Mouse (Mus musculus) adrenal gland, adult 18-20 months (tissue): ENCODE measurements around the gene Krtap28-10. TPM values are rescaled to one million over a fixed set of nuclear protein-coding genes. Genes with fewer than 3 reads are reported as not detected.
"Not testable (repeated sequence)": the region's sequence is repeated elsewhere in the genome, so short reads cannot be mapped to it uniquely, and the experiment has no call there.

Source experiments
- DNase-seq, 2 experiments: peaks; one replicate each; pipeline ENCODE4 v3.0.0; 2021 to 2022; ENCODE audit warnings: low spot score in 2 of 2
- total RNA-seq, 2 experiments: library from RNA; stranded (reverse); gene quantifications; 1 replicate in 1 of 2; 2 replicates in 1 of 2; pipeline ENCODE4 v1.2.3; 2021

The Krtap28-10 gene
- total RNA-seq, 2 experiments from 2014 or later, result not detected

GRCm38 (mm10) chr1:83015329-83015879 is 26.9 kb downstream of the Krtap28-10 start:
- DNase-seq, result no peak

GRCm38 (mm10) chr1:83014477-83014876 is 27.8 kb downstream of the Krtap28-10 start:
- DNase-seq, result no peak

DNA sequence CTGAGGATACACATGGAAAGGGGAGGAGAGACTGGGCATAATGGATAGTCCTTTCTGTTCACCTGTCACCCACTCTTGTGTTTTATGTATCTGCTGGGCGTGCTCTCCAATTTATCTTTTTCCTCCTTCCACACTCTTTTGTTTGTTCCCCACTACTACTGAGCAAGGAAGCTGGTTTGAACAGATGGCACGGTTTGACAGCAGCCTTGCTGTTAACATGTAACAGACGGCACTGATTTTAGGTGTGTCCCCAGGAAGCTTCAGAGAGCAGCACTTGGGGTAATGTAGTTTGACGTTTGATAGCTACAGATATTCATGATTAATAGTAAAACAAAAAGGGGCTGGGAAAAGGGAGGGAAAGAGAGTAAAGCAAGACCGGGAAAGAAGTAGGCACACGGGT is 34.8 kb downstream of the Krtap28-10 start:
- DNase-seq, result no peak

- no peak for DNase-seq
Measured at GRCm38 (mm10) chr1:83006218-83007179, 35.8 kb downstream of the Krtap28-10 start.

- not testable (repeated sequence) for DNase-seq
Measured at GRCm38 (mm10) chr1:83000306-83000705, 42.0 kb downstream of the Krtap28-10 start, which contains the start of gene Gm47959. TSS of gene Gm47959 (plus strand) at chr1:83000548.

DNA sequence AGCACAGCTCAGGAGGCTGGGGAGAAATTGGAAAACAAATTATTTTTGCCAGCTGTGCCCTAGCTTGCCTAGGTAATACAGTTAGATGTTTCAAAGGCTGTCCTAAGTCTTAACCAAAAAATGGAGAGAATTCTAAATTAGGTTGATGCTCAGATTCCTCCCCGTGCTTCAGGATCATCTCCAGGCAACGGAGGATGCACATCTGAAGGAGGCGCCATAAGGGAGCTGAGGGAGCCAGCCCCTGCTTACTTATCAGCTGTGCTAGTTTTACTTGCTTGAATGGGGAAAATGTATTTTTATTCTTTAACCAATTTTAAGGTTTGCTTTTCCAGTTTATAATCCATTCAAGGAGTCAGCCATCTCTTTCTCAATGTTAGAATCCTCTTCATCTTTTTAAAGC is 48.3 kb downstream of the Krtap28-10 start:
- DNase-seq, result no peak

DNA sequence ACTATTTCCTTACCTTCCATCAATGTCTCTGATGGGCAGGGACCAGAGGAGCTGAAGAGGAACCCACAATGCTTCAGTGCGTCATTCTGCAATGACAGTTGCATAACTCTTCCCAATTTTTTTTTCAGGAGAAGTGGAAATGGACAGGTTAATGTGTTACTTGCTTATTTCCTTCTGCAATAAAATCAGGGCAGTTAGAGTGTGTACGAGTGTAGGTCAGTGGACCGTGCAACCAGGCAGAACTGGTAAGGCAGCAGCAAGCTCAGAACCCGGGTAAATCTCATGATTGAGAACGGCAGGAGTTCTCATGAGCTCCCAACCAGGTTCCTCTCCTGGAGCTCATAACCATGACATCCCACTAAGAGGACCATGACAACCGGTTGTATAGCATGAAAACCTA is 50.2 kb downstream of the Krtap28-10 start:
- DNase-seq, result no peak

DNA sequence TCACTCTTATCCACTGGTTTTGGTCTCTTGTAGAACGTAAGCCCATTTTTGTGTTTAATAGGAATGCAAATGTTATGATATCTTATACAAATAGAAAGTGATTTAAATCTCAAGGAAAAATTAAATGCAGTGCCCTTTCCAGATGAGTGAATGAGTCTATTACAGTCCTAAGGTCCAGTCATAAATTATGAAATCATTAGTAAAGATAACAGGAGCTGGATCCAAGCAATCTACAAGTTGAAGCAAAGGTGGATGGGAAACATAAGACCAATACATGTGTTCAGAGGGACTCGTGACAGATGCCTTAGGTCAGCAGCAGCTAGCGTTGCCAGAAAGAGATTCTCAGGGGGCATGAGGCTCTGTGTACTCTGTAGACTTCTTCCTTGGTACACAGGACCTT is 50.7 kb downstream of the Krtap28-10 start:
- DNase-seq, result no peak

Other genes with a start within 250 kb of the Krtap28-10 start
- gene Agfg1, start 203.0 kb downstream of the Krtap28-10 start, total RNA-seq, result 10 to 100 TPM; 47.9 to 54.4 TPM
- not detected for gene A030005L19Rik, start 129.2 kb downstream of the Krtap28-10 start, total RNA-seq
- not detected for gene A030014E15Rik, start 117.6 kb downstream of the Krtap28-10 start, total RNA-seq
- gene Gm6217, start 111.1 kb downstream of the Krtap28-10 start, total RNA-seq, result not detected
- not detected for gene A030003K21Rik, start 99.1 kb downstream of the Krtap28-10 start, total RNA-seq
- not detected for gene Gm7544, start 86.5 kb downstream of the Krtap28-10 start, total RNA-seq
- not detected for gene Gm47955, start 82.2 kb downstream of the Krtap28-10 start, total RNA-seq
- gene Gm47959, start 41.9 kb downstream of the Krtap28-10 start, total RNA-seq, result not detected
- under 1 TPM; 0.16 to 0.30 TPM for gene Slc19a3, start 4.0 kb downstream of the Krtap28-10 start, total RNA-seq
- not detected for gene Gm47969, start 2.5 kb upstream of the Krtap28-10 start, total RNA-seq
- not detected for gene A030005K14Rik, start 16.9 kb upstream of the Krtap28-10 start, total RNA-seq
- gene Krtap28-13, start 18.4 kb upstream of the Krtap28-10 start, total RNA-seq, result not detected
- gene Ccl20, start 74.3 kb upstream of the Krtap28-10 start, total RNA-seq, result not detected
- gene Daw1, start 117.3 kb upstream of the Krtap28-10 start, total RNA-seq, result not detected